Mouse (Mus musculus) lung, adult 2 months (tissue): ENCODE results near the gene Cul9.

Source experiments
- CTCF ChIP-seq: fragments of 200-500 bp; IDR thresholded peaks from 2 replicates; pipeline ENCODE4 v1.5.1; 2011; ENCODE audit warnings: mild to moderate bottlenecking, low read length, control low read depth; ENCODE audit not compliant: insufficient read depth
- POLR2A ChIP-seq: fragments of 200-500 bp; IDR thresholded peaks from 2 replicates; pipeline ENCODE4 v1.6.1; 2011; ENCODE audit warnings: low read depth, mild to moderate bottlenecking, control low read depth, low read length, borderline replicate concordance; ENCODE audit errors: extremely low read depth

DNA sequence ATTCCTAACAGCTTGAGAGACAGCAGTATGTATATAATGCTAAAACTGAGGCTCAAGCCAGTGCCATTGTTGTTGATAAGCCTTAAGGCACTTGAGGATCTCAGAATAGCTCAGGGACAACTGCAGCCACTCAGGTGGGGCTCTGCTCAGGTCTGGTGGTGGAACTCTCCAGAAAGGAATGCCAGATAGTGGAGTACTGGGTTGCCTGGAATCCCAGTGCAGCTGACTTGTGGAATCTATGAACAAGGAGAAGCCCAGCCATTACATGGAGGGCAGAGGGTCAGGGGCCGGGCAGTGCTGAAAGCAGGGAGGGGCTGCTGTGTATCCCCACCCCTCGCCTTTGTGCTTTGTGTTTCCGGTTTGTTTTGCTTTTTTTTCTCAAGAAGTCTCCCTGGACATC lies 87.7 kb downstream of the Cul9 start:
- TF ChIP-seq POLR2A, result no peak
- no peak for TF ChIP-seq CTCF
